Comparison of ENCODE assay signal across 16 mouse cellular contexts in genomic region chr2:144946468-144946867, GRCm38 (mm10).
"Had no signal": no experiment of that assay in that cellular context is flagged by ENCODE, and none has a peak within 500 bp of the region (broad histone marks: within the 10 kb centered on the region; RNA-seq: fewer than 3 reads in every experiment).

No protein-coding gene starts in this region.

- H3K9me3 ChIP-seq: limb, embryonic 13.5 days; neural tube, embryonic 15.5 days had no signal

- H3K36me3 ChIP-seq: limb, embryonic 13.5 days; neural tube, embryonic 15.5 days had no signal

- H3K9ac ChIP-seq: limb, embryonic 13.5 days; liver, embryonic 14.5 days; neural tube, embryonic 15.5 days had no signal

- DNase-seq: kidney, adult 9 months; kidney, postnatal 36 days; layer of hippocampus, adult 9-11 months; layer of hippocampus, postnatal 36 days; lung, postnatal 14 days; midbrain, embryonic 14.5 days; right cerebral cortex, adult 18-20 months; right cerebral cortex, postnatal 25 days; thymus, adult 2 months; thymus, postnatal 25 days had no signal

- H3K27me3 ChIP-seq: limb, embryonic 13.5 days; neural tube, embryonic 15.5 days had no signal

- H3K4me2 ChIP-seq: limb, embryonic 13.5 days; neural tube, embryonic 15.5 days had no signal

- H3K4me1 ChIP-seq: limb, embryonic 13.5 days; neural tube, embryonic 15.5 days had no signal

- ATAC-seq: intestine, postnatal 0 days had no signal

- H3K4me3 ChIP-seq: limb, embryonic 13.5 days; myocyte; neural tube, embryonic 15.5 days had no signal

- H3K27ac ChIP-seq: kidney, postnatal 0 days; limb, embryonic 13.5 days; liver, embryonic 14.5 days; neural tube, embryonic 15.5 days had no signal
